Mouse (Mus musculus): ENCODE data around the gene Mal.

Mal gene

GRCm38 (mm10) chr2:127656086-127656720 is at the start of gene Mal:
Gene Mal (minus strand): TSS chr2:127656695.
- DNase-seq (ENCODE audit: low spot score): no peak

GRCm38 (mm10) chr2:127705267-127705666 is 48.8 kb upstream of the Mal start:
- no peak for DNase-seq (ENCODE audit: low spot score)

- no peak for DNase-seq (ENCODE audit: low spot score)
Observed at GRCm38 (mm10) chr2:127689239-127689638, 32.7 kb upstream of the Mal start.

GRCm38 (mm10) chr2:127683687-127684331 is 27.3 kb upstream of the Mal start:
- DNase-seq (ENCODE audit: low spot score): peak; percentile 33

GRCm38 (mm10) chr2:127667843-127668506 is 11.5 kb upstream of the Mal start:
- no peak for DNase-seq (ENCODE audit: low spot score)

DNA sequence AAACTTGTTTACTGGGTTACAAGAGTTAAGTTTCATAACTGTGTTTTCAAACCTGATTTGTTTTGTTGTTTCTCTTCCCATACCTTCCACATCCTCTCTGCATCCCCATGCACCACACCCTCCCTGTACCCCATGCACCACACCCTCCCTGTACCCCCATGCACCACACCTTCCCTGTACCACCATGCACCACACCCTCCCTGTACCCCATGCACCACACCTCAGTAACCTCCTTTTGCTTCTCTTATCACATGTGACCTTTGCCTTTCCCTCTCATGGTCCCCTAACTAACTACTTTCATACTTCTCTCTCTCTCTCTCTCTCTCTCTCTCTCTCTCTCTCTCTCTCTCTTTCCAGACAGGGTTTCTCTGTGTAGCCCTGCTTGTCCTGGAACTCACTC is 10.5 kb upstream of the Mal start:
- no peak for DNase-seq (ENCODE audit: low spot score)

- DNase-seq (ENCODE audit: low spot score): no peak
Observed at GRCm38 (mm10) chr2:127662708-127663107, 6.2 kb upstream of the Mal start.

DNA sequence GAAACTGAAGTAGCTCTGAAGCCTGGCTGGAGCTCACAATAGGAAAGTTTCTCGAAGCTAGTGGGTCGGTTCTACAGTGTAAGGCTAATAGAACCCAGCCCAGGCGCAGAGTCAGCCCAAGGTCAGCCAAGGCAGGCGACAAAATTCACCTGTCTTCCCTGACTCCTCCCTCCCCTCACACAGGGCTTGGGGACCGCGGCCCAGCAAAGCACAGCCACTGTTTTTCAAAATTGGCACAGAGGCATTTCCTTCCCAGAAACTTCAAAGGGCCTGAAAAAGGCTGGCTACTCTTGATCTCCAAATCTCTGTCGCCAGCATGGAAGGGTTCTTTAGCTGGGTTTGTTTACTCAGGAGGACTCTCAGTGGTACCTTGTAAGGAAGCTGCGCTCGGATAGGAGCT is 1.1 kb downstream of the Mal start:
- no peak for DNase-seq (ENCODE audit: low spot score)

GRCm38 (mm10) chr2:127654786-127655185 is 1.7 kb downstream of the Mal start:
- DNase-seq (ENCODE audit: low spot score): no peak

- DNase-seq (ENCODE audit: low spot score): no peak
Observed at GRCm38 (mm10) chr2:127652805-127653204, 3.7 kb downstream of the Mal start.

DNA sequence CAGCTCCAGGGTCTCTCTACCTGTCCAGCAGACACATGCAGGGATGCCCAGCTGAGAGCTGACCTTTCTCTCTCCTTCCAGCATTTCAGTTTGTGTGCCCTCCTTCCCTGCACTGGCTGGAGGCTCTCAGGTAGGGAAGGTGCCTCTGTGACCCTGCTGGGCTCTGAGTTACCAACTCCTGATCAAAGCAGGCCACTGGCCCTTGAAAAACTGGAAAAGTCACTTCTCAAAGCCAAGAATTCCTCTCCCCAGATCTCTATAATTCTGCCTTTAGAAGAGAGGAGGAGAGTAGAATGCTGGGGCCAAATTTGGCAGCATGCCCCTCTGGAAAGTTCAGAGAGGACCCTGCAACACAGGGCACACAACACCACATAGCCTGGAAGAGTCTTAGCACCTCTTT is 4.2 kb downstream of the Mal start:
- no peak for DNase-seq (ENCODE audit: low spot score)

DNA sequence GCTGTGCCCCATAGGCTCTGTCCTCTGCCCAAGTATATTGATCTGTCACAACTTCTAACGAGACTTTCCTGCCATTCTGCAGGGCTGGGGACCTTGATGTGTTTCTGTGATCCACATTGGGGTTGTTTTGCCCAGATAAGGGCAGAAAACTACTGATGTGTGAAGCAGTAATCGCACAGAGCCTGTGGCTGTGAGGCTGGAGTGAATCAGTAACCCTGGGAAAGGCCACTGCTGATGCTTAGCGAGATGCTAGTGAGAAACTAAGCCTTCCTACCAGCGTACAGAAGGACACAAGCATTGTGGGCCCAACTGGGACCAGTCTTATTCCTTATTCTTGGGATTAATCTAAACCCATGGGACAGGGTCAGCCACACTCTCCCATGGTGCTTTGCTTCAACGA is 4.9 kb downstream of the Mal start:
- DNase-seq (ENCODE audit: low spot score): no peak

DNA sequence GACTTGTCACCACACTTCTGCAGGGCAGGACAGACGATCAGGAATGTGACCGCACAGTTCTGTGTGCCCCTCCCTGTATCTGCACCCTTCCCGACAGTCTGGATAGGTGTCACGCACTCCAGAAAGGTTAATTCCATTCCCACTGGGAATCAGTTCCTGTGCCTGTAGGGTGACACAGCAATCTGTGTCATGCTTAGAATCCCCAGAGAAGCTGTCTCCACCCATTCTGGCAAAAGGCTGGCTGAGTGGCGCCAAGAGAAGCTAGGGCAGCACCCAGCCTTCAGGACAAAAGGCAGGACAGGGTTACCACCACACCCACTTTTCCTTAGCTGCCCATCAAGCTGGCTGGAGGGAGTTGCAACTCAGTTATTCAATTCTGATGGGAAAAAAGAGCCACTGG is 6.6 kb downstream of the Mal start:
- DNase-seq (ENCODE audit: low spot score): no peak

DNA sequence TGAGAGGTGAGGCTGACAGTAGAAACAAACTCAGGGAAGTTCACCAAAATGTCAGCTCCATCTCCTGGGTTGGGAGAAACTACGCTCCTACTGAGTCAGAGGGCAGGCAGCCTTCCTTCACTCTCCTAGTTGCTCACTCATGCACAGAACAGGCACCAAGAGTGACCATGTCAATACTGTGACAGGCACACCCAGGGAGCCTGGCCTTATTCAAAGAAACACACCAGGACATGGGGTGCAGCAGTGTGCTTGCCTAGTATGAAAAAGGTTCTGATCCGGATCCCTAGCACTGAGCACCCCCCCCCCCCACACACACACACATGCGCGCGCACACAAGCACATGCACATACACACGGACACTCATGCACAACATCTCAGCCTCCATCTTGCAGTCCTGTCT is 8.3 kb downstream of the Mal start:
- no peak for DNase-seq (ENCODE audit: low spot score)

DNA sequence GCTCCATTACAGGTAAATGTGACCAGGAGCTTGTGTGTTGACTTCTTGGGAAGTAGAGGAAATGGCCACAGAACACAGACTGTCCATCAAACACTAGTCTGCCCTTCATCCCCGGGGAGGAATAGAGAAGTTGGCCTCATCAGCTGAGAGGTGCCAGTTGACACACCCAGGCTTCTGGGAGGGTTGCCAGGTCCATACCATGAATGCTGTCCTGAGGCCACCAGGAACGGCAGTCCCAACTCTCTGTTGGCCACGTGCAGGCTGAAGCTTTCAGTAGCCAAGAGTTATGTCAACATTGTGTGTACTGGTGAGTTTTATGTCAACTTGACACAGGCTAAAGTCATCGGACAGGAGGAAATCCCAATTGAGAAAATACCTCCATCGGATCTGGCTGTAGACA is 9.6 kb downstream of the Mal start:
- no peak for DNase-seq (ENCODE audit: low spot score)

DNA sequence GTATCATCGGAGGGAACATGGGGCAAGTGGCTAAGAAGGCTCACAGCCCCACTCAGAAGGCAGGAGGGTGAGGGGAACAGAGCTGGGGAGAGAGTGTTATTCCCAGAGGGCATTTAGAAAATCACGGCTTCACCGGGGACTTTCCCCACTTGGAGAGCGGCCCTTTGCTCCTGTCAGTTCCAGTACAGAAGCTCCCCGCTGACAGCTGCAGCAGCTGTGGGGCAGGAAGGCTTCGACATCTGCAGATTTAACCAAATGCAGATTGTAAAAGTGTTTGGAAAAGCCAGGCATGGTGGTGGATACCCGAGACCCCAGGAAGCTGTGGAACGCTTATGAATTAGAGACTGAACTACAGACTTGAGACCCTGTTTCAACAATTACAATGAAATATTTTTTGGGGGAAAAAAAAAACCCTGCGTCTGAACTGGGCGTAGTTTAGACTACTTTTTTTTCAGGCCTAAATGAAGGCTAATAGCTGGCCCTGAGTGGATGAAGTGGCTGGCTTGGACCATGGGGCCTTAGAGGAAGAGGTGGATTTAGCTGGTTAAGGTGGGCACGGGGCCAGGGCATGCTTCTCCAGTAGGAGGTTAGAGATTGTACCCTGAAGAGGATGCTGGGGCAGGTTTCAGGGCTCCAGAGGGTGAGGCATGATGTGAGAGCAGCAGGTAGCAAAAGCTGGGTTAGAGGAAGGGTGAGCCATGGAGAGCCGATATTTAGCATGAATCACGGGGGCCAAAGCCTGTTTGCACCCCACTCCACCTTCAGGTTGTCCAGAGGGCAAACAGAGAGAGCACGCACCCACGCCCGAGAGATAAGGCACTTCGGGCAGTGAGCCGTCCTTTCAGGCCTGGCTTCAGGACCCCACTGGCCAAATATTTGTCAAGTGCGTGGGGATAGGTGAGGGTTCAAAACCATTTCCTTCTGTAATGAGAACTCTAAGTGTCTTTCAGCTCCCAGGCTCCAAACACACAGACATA is 12.5 kb downstream of the Mal start:
- no peak for DNase-seq (ENCODE audit: low spot score)

GRCm38 (mm10) chr2:127638973-127639372 is 17.5 kb downstream of the Mal start:
- DNase-seq (ENCODE audit: low spot score): no peak

DNA sequence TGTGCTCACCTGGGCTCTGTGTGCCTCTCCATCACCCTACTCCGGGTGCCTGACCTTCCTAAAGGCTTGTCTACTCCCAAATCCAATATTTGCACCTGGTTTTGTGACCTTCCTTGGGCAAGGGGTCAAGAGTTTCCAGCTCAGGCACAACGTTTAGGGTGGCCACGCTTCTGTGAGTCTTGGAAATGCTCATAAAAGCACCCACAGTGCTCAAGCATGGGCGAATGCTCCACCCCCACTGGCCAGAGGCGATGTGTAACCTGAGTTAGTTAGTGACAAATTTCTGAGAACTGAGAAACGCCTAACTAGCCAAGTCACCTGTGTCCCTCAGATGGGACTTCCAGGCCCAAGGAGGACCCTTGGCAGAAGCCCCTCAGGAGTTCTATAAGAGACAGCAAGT is 20.9 kb downstream of the Mal start:
- DNase-seq (ENCODE audit: low spot score): no peak

GRCm38 (mm10) chr2:127632601-127633000 is 23.9 kb downstream of the Mal start:
- DNase-seq (ENCODE audit: low spot score): no peak

- DNase-seq (ENCODE audit: low spot score): no peak
Observed at GRCm38 (mm10) chr2:127627990-127628570, 28.4 kb downstream of the Mal start.

DNA sequence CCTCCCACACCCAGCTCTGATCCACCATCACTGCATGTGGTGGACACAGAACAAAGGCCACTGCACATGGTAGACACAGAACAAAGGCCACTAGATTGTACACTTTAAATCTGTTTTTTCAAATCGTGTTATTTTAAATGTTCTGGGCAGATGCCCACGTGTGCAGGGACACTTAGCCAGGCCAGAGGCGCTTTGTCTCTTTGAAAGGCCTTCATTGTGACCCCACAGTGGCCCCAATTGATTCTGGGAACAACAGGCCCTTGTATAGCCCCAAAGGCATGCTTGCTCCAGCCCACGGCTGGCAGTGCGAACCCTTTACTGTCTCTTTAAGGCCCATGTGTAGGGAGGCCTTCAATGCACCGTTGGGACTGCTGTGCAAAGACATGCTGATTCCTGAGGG is 29.1 kb downstream of the Mal start:
- DNase-seq (ENCODE audit: low spot score): no peak

DNA sequence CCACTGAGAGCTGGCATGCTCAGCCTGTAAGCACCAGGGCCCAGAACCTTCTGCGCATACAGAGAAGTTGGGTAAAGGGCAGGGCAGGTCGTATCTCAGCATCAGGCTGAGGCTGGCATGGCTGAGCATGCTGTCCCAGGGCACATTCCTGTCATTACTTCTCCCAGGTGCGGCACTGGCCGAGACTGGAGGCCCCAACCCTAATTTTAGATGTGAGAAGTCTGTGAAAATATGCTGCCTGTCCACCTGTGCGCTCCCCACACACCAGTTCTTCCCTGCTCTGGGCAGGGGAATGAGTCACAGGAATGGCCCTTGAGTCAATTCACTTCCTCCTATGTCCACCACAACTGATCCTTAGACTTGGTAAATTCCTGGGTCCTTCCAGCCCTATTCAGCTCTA is 30.8 kb downstream of the Mal start:
- no peak for DNase-seq (ENCODE audit: low spot score)

Measured in ovary, postnatal 14 days (tissue).